27 mouse cellular contexts compared by ENCODE assay signal in the genomic region with DNA sequence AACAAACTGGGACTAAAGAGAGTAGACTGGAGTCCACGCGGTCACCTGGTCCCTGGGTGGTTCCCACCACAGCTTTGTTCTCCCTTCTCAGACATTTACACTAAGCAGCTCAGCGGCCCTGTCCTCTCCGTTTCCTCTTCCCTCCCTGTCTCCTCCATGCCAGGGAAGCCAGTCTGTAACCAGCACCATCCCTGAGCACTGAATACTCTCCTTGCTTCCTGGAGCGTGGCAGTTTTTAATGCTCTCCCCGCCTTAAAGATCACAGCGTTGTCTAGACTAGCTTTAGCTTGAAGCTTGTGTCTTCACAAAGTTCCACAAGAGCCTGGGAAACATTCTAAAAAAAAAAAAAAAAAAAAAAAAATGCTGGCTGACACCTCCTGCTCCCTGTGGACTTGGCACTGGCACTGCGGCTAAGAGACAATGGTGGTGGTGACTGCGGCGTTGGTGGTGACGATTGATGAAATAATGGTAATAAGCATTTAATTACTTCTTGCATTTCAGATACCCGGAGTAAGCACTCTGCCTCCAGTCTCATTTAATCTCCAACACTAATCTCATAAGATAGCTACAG. TPM values are rescaled to one million over a fixed set of nuclear protein-coding genes. Genes with fewer than 3 reads are reported as not detected.
A peak's percentile ranks its signal among the peaks of the same experiment; 100 is the strongest.
DNase-seq lines count a peak whose midpoint lies in the region; ATAC-seq and TF ChIP-seq lines count a peak whose summit lies in the region.
"Had no signal": no experiment of that assay in that cellular context is flagged by ENCODE, and none has a peak within 500 bp of the region (broad histone marks: within the 10 kb centered on the region; RNA-seq: fewer than 3 reads in every experiment).

No protein-coding gene starts in this region.

- H3K4me3 ChIP-seq in forebrain, embryonic 14.5 days (ENCODE audit: low read depth, low read length) = no peak overlapping the region
- H3K4me3 ChIP-seq in forebrain, postnatal 0 days (ENCODE audit: low read depth, low read length) = no peak overlapping the region
- H3K4me3 ChIP-seq in kidney, embryonic 16.5 days (ENCODE audit: low read length) = no peak overlapping the region
- H3K4me3 ChIP-seq in kidney, adult 2 months (ENCODE audit: insufficient read depth, low read depth, low read length) = no peak overlapping the region
- H3K4me3 ChIP-seq in E14TG2a.4 (replicated peaks; ENCODE audit: low read length) = 0 out of 2 replicates have a peak overlapping the region, but pooled peaks have one; percentile 32
- H3K4me3 ChIP-seq: heart, embryonic 12.5 days; left cerebral cortex, adult 2 months; limb, embryonic 15.5 days; liver, embryonic 15.5 days had no signal

- 40% methylated on average over 12 of the region's 12 CpGs for WGBS in forebrain, embryonic 14.5 days
- 31% methylated on average over 12 of the region's 12 CpGs for WGBS in forebrain, postnatal 0 days
- 47% methylated on average over 12 of the region's 12 CpGs for WGBS in kidney, embryonic 16.5 days
- WGBS in kidney, adult 2 months = 53% methylated on average over 12 of the region's 12 CpGs

- no peaks in the 10 kb centered on the region for H3K27me3 ChIP-seq in forebrain, embryonic 14.5 days (replicated peaks; ENCODE audit: control insufficient read depth, insufficient read depth, low read length)
- no peaks in the 10 kb centered on the region for H3K27me3 ChIP-seq in forebrain, postnatal 0 days (ENCODE audit: insufficient read depth, low read length)
- no peaks in the 10 kb centered on the region for H3K27me3 ChIP-seq in kidney, embryonic 16.5 days (ENCODE audit: insufficient read depth, low read length)
- H3K27me3 ChIP-seq in kidney, adult 2 months (replicated peaks; ENCODE audit: control insufficient read depth, insufficient read depth, low read length) = no peaks in the 10 kb centered on the region
- no peaks in the 10 kb centered on the region for H3K27me3 ChIP-seq in E14TG2a.4 (ENCODE audit: insufficient read depth, low read length)
- H3K27me3 ChIP-seq: CH12.LX; heart, embryonic 12.5 days; limb, embryonic 15.5 days; liver, embryonic 15.5 days had no signal

- H3K36me3 ChIP-seq in forebrain, embryonic 14.5 days (ENCODE audit: control insufficient read depth, insufficient read depth, low read length) = no peaks in the 10 kb centered on the region
- H3K36me3 ChIP-seq in forebrain, postnatal 0 days (ENCODE audit: insufficient read depth) = no peaks in the 10 kb centered on the region
- no peaks in the 10 kb centered on the region for H3K36me3 ChIP-seq in kidney, embryonic 16.5 days (ENCODE audit: insufficient read depth, low read length)
- no peaks in the 10 kb centered on the region for H3K36me3 ChIP-seq in kidney, adult 2 months (ENCODE audit: control insufficient read depth, insufficient read depth, low read length)
- no peaks in the 10 kb centered on the region for H3K36me3 ChIP-seq in E14TG2a.4 (ENCODE audit: insufficient read depth, low read length)
- H3K36me3 ChIP-seq: liver, embryonic 15.5 days had no signal

- ATAC-seq in forebrain, embryonic 14.5 days = peak; percentile 7; the same call in 1 of the 2 replicates
- no peak; the same call in 1 of the 2 replicates for ATAC-seq in forebrain, postnatal 0 days
- ATAC-seq in kidney, embryonic 16.5 days (ENCODE audit: low FRiP score, low TSS enrichment) = peak; percentile 72
- ATAC-seq: activated CD4-positive, CD25-positive, alpha-beta regulatory T cell, adult 4 months had no signal

- no peak for TF ChIP-seq CTCF in forebrain, postnatal 0 days (IDR thresholded peaks at IDR 0.05; ENCODE audit: low read depth)
- no peak for TF ChIP-seq CTCF in kidney, adult 2 months (conservative IDR thresholded peaks at IDR 0.05; ENCODE audit: insufficient read depth, insufficient read length, low read depth, low read length)
- TF ChIP-seq CTCF in E14TG2a.4 (conservative IDR thresholded peaks at IDR 0.05; ENCODE audit: low read length) = no peak
- no peak for TF ChIP-seq CTCF in brain, embryonic 14.5 days (IDR thresholded peaks at IDR 0.05; ENCODE audit: borderline replicate concordance, extremely low read depth, insufficient read depth, insufficient read length)

- H3K9me3 ChIP-seq in forebrain, embryonic 14.5 days (replicated peaks; ENCODE audit: control insufficient read depth, low read length) = no peaks in the 10 kb centered on the region
- H3K9me3 ChIP-seq in forebrain, postnatal 0 days (ENCODE audit: low read length) = no peaks in the 10 kb centered on the region
- H3K9me3 ChIP-seq in kidney, embryonic 16.5 days (ENCODE audit: low read length) = no peaks in the 10 kb centered on the region
- no peaks in the 10 kb centered on the region for H3K9me3 ChIP-seq in E14TG2a.4 (ENCODE audit: low read length)
- H3K9me3 ChIP-seq: limb, embryonic 15.5 days; liver, embryonic 15.5 days had no signal

- intact Hi-C loops in left cerebral cortex, postnatal 36 days (cut with DNase I) = no loop called here

- no peak overlapping the region for H3K4me2 ChIP-seq in forebrain, embryonic 14.5 days (ENCODE audit: low read length)
- H3K4me2 ChIP-seq in forebrain, postnatal 0 days (ENCODE audit: low read depth) = no peak overlapping the region
- 0 out of 2 replicates have a peak overlapping the region, but pooled peaks have one; percentile 10 for H3K4me2 ChIP-seq in kidney, embryonic 16.5 days (replicated peaks; ENCODE audit: low read depth, low read length)
- H3K4me2 ChIP-seq: heart, embryonic 12.5 days; limb, embryonic 15.5 days; liver, embryonic 15.5 days had no signal

- H3K9ac ChIP-seq in forebrain, embryonic 14.5 days (ENCODE audit: low read length) = no peak overlapping the region
- H3K9ac ChIP-seq in forebrain, postnatal 0 days = no peak overlapping the region
- 0 out of 2 replicates have a peak overlapping the region, but pooled peaks have one; percentile 16 for H3K9ac ChIP-seq in kidney, embryonic 16.5 days (replicated peaks; ENCODE audit: low read length)
- H3K9ac ChIP-seq: heart, embryonic 12.5 days; limb, embryonic 15.5 days; liver, embryonic 15.5 days had no signal

- H3K27ac ChIP-seq in forebrain, embryonic 14.5 days (ENCODE audit: low read depth, low read length) = peak overlapping the region; percentile 67
- no peak overlapping the region for H3K27ac ChIP-seq in forebrain, postnatal 0 days (ENCODE audit: low read depth, low read length)
- H3K27ac ChIP-seq in kidney, embryonic 16.5 days (ENCODE audit: low read length) = peak overlapping the region; percentile 38; the same call in 1 of the 2 replicates
- H3K27ac ChIP-seq in kidney, adult 2 months (ENCODE audit: insufficient read depth, low read depth, low read length) = no peak overlapping the region
- H3K27ac ChIP-seq: left cerebral cortex, adult 2 months; limb, embryonic 15.5 days; liver, embryonic 15.5 days had no signal

- no peak for DNase-seq in forebrain, embryonic 14.5 days (ENCODE audit: low spot score)
- no peak for DNase-seq in forebrain, postnatal 0 days
- no peak for DNase-seq in kidney, adult 2 months
- DNase-seq in brain, embryonic 14.5 days (ENCODE audit: low read depth) = peak; percentile 62
- no peak for DNase-seq in left cerebral cortex, postnatal 36 days (ENCODE audit: low spot score in 2 of 2)
- no peak for DNase-seq in layer of hippocampus, postnatal 36 days
- DNase-seq: adrenal gland, adult 8-10 months; B cell, adult 2 months; cerebellum, adult 18-20 months; gastrocnemius, postnatal 25 days; heart, adult 18-20 months; heart, postnatal 10 days; kidney, adult 11 months; layer of hippocampus, adult 9-11 months; left cerebral cortex, postnatal 4 days; lung, postnatal 4 days; retina, postnatal 1 day; right cerebral cortex, postnatal 25 days; spleen, adult 18-20 months had no signal

- TF ChIP-seq POLR2A in kidney, adult 2 months (IDR thresholded peaks at IDR 0.05; ENCODE audit: low read depth, low read length) = no peak
- TF ChIP-seq POLR2A in brain, embryonic 14.5 days (IDR thresholded peaks at IDR 0.05; ENCODE audit: borderline replicate concordance, extremely low read depth, insufficient read depth, insufficient read length, poor library complexity, severe bottlenecking) = no peak

- H3K4me1 ChIP-seq in forebrain, embryonic 14.5 days (ENCODE audit: control insufficient read depth, insufficient read depth, low read length) = peaks cover 16% of the 10 kb centered on the region
- 0 out of 2 replicates have a peak, but pooled peaks cover 4% of the 10 kb centered on the region for H3K4me1 ChIP-seq in forebrain, postnatal 0 days (ENCODE audit: insufficient read depth)
- peaks cover 11% of the 10 kb centered on the region for H3K4me1 ChIP-seq in kidney, embryonic 16.5 days (ENCODE audit: insufficient read depth, low read length)
- H3K4me1 ChIP-seq in kidney, adult 2 months (ENCODE audit: control insufficient read depth, insufficient read depth, low read length) = 0 out of 2 replicates have a peak, but pooled peaks cover 2% of the 10 kb centered on the region
- peaks cover 17% of the 10 kb centered on the region for H3K4me1 ChIP-seq in E14TG2a.4 (replicated peaks; ENCODE audit: low read depth, low read length)
- H3K4me1 ChIP-seq: heart, embryonic 12.5 days; limb, embryonic 15.5 days; liver, embryonic 15.5 days had no signal

RNA-seq across cellular contexts. Expression of a gene that starts 44.6 kb away (rescaled TPM):
- 0.10 and 0.22 TPM in 2 replicates for polyA plus RNA-seq in forebrain, embryonic 14.5 days (2014; fragmentation: Nextera tagmentation; extraction: Ambion mirVana)
- 0.19 and 0.23 TPM in 2 replicates for total RNA-seq in forebrain, postnatal 0 days (2014; rRNA removed)
- polyA plus RNA-seq in forebrain, postnatal 0 days (2015; fragmentation: Nextera tagmentation; extraction: Ambion mirVana) = 0.15 and 0.21 TPM in 2 replicates
- polyA plus RNA-seq in kidney, embryonic 16.5 days (2015; fragmentation: Nextera tagmentation; extraction: Ambion mirVana) = 0.17 and 0.28 TPM in 2 replicates
- polyA plus RNA-seq in kidney, adult 2 months (2012; rRNA removed) = 0.11 and 0.19 TPM in 2 replicates
- 0.08 and 0.11 TPM in 2 replicates for polyA plus RNA-seq in brain, embryonic 14.5 days (2012; rRNA removed)
- total RNA-seq in left cerebral cortex, postnatal 36 days (2021) = under 1 TPM; 0.27 to 0.50 TPM
- under 1 TPM; 0.58 to 0.60 TPM for total RNA-seq in layer of hippocampus, postnatal 36 days (2021)
- total RNA-seq: gastrocnemius, postnatal 25 days; left cerebral cortex, postnatal 4 days had no signal

RNA-seq across cellular contexts. Expression of a gene that starts 60.0 kb away (rescaled TPM):
- polyA plus RNA-seq in forebrain, embryonic 14.5 days (2014; fragmentation: Nextera tagmentation; extraction: Ambion mirVana) = 42.3 and 47.0 TPM in 2 replicates
- 48.3 and 57.2 TPM in 2 replicates for total RNA-seq in forebrain, postnatal 0 days (2014; rRNA removed)
- 39.4 and 49.6 TPM in 2 replicates for polyA plus RNA-seq in forebrain, postnatal 0 days (2015; fragmentation: Nextera tagmentation; extraction: Ambion mirVana)
- polyA plus RNA-seq in kidney, embryonic 16.5 days (2015; fragmentation: Nextera tagmentation; extraction: Ambion mirVana) = 13.7 and 15.8 TPM in 2 replicates
- polyA plus RNA-seq in kidney, adult 2 months (2012; rRNA removed) = 24.8 and 25.2 TPM in 2 replicates
- 49.5 and 54.6 TPM in 2 replicates for polyA plus RNA-seq in brain, embryonic 14.5 days (2012; rRNA removed)
- 10 to 100 TPM; 39.5 to 41.9 TPM for total RNA-seq in left cerebral cortex, postnatal 36 days (2021)
- 10 to 100 TPM; 62.7 to 63.2 TPM for total RNA-seq in layer of hippocampus, postnatal 36 days (2021)

Comparison
In these comparisons a context has a peak if more than half of its experiments do, and no peak if none do; other contexts are left out.
1. H3K27ac ChIP-seq: peak in forebrain, embryonic 14.5 days (single experiment) and kidney, embryonic 16.5 days (single experiment); none in forebrain, postnatal 0 days (single experiment) and kidney, adult 2 months (single experiment).